Mouse (Mus musculus) heart, adult 11 months (tissue): ENCODE measurements around the gene Gm6356.
"Not testable (repeated sequence)": the region's sequence is repeated elsewhere in the genome, so short reads cannot be mapped to it uniquely, and the experiment has no call there.

Source experiments
- DNase-seq: peaks from one replicate; pipeline ENCODE4 v3.0.0; 2022

Gm6356 gene

DNA sequence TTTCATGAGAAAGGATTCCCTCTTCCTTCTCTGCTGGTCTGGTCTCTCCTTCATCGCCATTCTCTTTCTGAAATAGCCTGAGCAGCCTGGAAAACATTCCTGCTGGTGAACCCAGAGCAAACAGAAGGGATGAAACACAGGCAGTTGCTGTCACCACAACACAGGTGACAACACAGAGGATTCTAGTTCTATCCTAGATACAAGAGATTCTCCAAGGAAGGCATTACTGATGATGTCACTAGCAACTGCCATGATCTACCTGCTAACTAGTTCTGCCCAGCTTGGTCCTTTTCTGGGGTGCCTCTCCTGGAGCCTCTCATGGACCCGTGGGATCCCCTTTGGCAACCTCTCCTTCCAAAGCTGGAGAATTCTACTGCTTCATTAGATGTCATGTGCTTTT is at the start of gene Gm6356:
Gene Gm6356 (minus strand): TSS at position 101 of the 400 bp plus-strand sequence.
- DNase-seq, result not testable (repeated sequence)
